Mouse (Mus musculus): Measurements from ENCODE around the gene Rtn4r. TPM values are rescaled to one million over a fixed set of nuclear protein-coding genes. Genes with fewer than 3 reads are reported as not detected.

Rtn4r gene
- polyA plus RNA-seq, 1 experiment from 2014 or later = 21.9 TPM

DNA sequence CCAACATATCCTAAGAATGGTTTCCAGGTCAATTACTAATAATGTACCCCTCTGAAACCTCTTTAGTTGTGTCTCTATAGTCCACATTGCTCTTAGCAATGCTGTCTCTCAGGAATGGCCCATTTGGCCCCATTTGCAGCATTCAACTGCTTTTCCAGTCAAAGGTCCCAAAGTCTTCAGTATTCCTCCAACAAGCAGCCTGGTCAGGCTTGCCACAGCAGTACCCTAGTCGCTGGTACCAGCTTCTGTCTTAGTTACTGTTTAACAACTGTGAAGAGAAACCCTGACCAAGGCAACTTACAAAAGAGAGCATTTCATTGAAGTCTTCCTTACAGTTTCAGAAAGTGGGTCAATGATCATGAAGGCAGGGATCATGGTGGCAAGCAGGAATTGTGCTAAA lies 24.1 kb upstream of the Rtn4r start:
- Histone ChIP-seq H3K9ac (replicated peaks) (no peak overlapping the region), H3K27ac (replicated peaks) (no peak overlapping the region), H3K4me2 (replicated peaks) (no peak overlapping the region), H3K9me3 (no peaks in the 10 kb centered on the region), H3K4me1 (no peaks in the 10 kb centered on the region), H3K27me3 (no peaks in the 10 kb centered on the region), H3K4me3 (no peak overlapping the region), H3K36me3 (no peaks in the 10 kb centered on the region)
- 82% methylated on average over 1 of the region's 1 CpGs for WGBS
- no peak for ATAC-seq (replicated peaks)

DNA sequence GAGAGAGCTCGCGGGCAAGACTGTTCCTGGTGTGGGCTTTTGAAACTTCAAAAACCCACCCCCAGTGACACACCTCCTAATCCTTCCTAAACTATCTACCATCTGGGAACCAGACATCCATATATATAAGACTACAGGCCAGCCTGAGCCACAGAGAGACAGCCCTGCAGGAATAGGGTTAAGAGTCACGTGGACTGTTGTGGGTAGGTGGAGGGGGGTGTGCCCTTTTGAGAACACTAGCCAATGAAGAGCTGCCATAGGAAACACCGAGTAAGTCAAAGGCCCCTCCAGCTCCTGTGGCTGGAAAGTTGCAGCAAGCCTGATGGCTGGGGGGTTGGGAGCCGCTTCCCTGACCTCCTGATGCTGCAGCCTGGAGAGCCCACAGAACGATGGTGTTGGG lies 23.6 kb upstream of the Rtn4r start:
- no peaks in the 10 kb centered on the region for H3K36me3 ChIP-seq
- no peak for ATAC-seq (replicated peaks)
- no peak overlapping the region for H3K4me3 ChIP-seq
- no peaks in the 10 kb centered on the region for H3K4me1 ChIP-seq
- H3K9ac ChIP-seq (replicated peaks) = no peak overlapping the region
- H3K9me3 ChIP-seq = no peaks in the 10 kb centered on the region
- H3K4me2 ChIP-seq (replicated peaks) = no peak overlapping the region
- 36% methylated on average over 6 of the region's 6 CpGs for WGBS
- H3K27me3 ChIP-seq = no peaks in the 10 kb centered on the region
- no peak overlapping the region for H3K27ac ChIP-seq (replicated peaks)

DNA sequence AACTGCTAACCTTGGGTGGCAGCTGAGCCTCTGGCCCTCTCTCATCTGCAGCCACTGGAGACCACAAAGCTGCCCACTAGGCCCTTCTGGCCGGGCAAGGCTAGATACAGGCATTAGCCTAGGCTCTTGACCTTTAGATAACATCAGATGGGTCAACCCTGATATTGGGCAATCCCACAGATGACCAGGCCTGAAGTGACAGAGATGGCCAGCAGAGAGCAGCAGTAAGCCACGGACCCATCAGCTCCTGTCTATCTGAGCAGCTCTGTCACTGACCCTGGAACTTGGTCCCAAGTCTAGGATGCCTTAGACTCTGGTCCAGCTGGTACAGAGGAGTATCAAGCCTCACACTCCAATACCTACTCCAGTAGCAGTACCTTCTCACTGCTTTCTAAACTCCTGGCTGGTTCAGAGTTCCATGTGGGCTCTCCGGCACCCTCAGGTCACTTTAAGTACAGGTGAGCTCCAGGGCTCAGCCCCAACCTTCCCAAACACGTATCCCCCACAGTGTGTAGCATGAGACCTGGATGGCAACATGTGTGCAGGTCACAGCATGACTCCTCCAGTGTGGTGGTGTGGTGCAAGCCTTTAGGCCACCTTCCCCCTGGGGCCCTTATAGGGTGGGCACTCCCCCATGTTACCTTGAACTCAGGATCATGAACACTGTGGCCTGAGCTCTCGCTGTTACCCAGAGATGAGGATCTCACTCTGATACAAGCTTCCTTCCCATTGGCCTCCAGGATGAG lies 19.0 kb upstream of the Rtn4r start:
- H3K27ac ChIP-seq (replicated peaks) = no peak overlapping the region
- no peaks in the 10 kb centered on the region; the same call in 1 of the 2 replicates for H3K9me3 ChIP-seq
- H3K4me2 ChIP-seq (replicated peaks) = no peak overlapping the region
- no peak overlapping the region for H3K9ac ChIP-seq (replicated peaks)
- 59% methylated on average over 5 of the region's 5 CpGs for WGBS
- ATAC-seq (replicated peaks) = peak; percentile 59
- H3K27me3 ChIP-seq = no peaks in the 10 kb centered on the region
- H3K4me1 ChIP-seq = no peaks in the 10 kb centered on the region
- no peak overlapping the region for H3K4me3 ChIP-seq
- no peaks in the 10 kb centered on the region for H3K36me3 ChIP-seq

DNA sequence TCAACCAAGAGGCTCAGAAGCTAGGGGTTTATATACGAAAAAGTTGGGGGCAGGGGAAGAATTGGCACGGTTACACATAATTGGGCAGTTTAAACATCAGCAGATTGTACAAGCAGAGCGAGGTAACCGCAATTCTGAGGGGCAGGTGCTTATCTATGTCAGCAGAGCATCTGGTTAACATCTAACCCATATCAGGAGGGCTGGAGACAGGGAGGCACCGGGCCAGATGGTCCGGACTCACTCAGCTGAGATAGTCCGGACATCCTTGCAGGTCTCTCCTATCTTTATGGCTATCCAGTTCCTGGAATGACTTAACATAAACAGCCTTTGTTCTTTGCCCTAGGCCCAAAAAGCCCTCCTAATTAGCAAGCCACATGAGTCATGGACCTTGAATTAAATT lies 16.4 kb upstream of the Rtn4r start:
- H3K4me2 ChIP-seq (replicated peaks) = no peak overlapping the region
- 81% methylated on average over 7 of the region's 7 CpGs for WGBS
- H3K9me3 ChIP-seq = no peaks in the 10 kb centered on the region; the same call in 1 of the 2 replicates
- H3K27ac ChIP-seq (replicated peaks) = no peak overlapping the region
- no peaks in the 10 kb centered on the region for H3K4me1 ChIP-seq
- ATAC-seq (replicated peaks) = no peak
- no peak overlapping the region for H3K9ac ChIP-seq (replicated peaks)
- no peak overlapping the region for H3K4me3 ChIP-seq
- no peaks in the 10 kb centered on the region for H3K36me3 ChIP-seq
- no peaks in the 10 kb centered on the region for H3K27me3 ChIP-seq

DNA sequence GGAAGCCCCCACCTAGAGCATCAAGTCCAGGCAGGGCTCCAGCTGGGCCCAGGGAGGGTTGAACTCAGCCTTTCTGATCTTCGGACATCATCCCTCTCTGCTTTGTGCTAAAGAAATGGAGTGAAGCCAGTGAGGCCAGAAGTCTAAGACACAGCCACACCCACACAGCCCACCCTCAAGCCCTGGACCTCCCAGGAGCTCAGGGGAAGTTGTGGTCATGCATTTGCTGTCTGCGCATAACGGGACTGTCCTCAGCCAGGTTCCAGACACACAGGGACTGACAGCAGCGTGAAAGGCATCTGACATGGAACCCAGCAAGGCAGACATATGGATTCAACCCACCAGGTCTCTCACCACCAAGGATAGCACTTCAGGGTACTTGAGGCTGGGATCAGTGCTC lies 11.0 kb upstream of the Rtn4r start:
- H3K27ac ChIP-seq (replicated peaks) = no peak overlapping the region
- 81% methylated on average over 4 of the region's 4 CpGs for WGBS
- no peaks in the 10 kb centered on the region for H3K36me3 ChIP-seq
- H3K9me3 ChIP-seq = no peaks in the 10 kb centered on the region
- no peaks in the 10 kb centered on the region for H3K27me3 ChIP-seq
- no peak overlapping the region for H3K4me2 ChIP-seq (replicated peaks)
- H3K9ac ChIP-seq (replicated peaks) = no peak overlapping the region
- H3K4me3 ChIP-seq = no peak overlapping the region
- ATAC-seq (replicated peaks) = no peak
- H3K4me1 ChIP-seq = peaks cover 8% of the 10 kb centered on the region

DNA sequence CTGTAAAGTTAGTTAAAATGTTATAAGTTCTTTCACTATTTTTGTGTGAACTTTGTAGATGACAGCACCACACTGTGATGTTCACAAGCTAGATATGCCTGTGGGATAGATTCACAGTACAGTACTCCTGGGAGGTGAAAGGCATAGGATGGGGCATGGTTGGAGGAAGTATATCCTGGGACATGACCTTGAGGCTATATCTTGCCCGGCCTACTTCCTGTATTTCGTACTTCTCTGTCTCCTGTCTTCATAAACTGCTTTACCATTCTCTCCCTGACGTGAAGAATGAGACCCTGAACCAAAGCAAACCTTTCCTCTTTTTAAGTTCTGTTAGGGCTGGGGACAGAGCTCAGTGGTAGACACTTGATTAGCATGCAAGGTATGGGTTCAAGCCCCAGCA lies 9.2 kb upstream of the Rtn4r start:
- H3K4me3 ChIP-seq = no peak overlapping the region
- no peak overlapping the region for H3K9ac ChIP-seq (replicated peaks)
- no peaks in the 10 kb centered on the region for H3K9me3 ChIP-seq
- H3K4me2 ChIP-seq (replicated peaks) = no peak overlapping the region
- no peak for ATAC-seq (replicated peaks)
- no peaks in the 10 kb centered on the region for H3K27me3 ChIP-seq
- H3K36me3 ChIP-seq = no peaks in the 10 kb centered on the region
- peaks cover 8% of the 10 kb centered on the region for H3K4me1 ChIP-seq
- WGBS = 90% methylated on average over 3 of the region's 3 CpGs
- H3K27ac ChIP-seq (replicated peaks) = no peak overlapping the region

DNA sequence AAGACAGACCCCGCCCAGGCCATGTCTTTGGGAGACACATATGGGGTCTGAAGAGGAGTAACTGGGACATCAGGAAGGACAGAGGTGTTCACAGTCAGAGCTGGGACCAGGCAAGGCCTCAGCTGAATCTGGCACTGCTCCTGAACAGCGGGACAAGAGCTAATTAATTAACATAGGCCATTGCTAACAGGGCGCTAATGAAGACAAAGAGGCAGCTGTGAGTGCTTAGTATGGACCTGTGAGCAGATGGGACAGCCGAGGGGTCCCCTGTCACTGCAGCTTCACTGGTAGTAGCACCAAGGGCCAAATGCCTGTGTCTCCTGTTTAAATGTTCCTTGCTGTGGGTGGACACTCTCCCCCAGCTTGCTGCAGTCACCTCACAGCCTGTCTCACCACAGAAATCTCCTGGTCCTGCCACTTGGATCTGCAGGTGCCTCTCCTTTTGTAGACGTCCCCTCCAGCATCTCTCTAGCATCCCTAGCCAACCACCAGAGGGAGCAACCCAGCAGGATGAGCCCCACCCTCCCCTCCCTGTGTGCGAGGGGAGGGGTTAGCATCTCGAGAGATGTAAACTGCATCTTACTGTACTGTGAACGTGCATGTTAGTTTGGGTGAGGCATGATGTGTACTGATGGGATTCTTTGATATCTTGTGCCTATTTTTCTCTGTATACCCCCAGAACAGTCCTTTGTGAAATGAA lies 8.3 kb upstream of the Rtn4r start:
- no peak overlapping the region for H3K9ac ChIP-seq (replicated peaks)
- peak; percentile 82 for ATAC-seq (replicated peaks)

DNA sequence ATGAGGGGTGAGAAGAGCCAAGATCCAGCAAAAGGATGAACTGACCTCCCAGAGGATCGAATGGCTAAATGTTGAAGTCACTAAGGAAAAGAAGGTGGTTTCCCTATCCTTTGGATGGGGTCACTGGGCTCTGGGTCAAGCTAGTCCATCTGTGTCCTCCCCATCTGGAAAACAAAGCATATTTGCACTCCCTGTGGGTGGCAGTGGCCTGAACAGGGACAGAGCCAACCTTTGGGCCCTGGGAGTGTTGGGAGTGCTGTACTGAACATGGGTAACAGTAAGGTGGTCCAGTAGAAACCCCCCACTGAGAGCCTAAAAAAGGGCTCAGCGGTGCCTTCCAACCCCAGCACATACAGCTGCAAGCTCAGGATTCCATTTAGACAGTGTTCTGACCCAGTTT lies 4.7 kb upstream of the Rtn4r start:
- H3K27ac ChIP-seq (replicated peaks) = no peak overlapping the region
- no peaks in the 10 kb centered on the region for H3K9me3 ChIP-seq
- WGBS = 65% methylated on average over 2 of the region's 2 CpGs

More for the DNA sequence above, 8.3 kb upstream of the Rtn4r start:
- 15% methylated on average over 8 of the region's 8 CpGs for WGBS
- Histone ChIP-seq H3K4me2 (replicated peaks) (no peak overlapping the region), H3K9me3 (no peaks in the 10 kb centered on the region), H3K27me3 (no peaks in the 10 kb centered on the region), H3K4me1 (peaks cover 8% of the 10 kb centered on the region), H3K36me3 (no peaks in the 10 kb centered on the region), H3K4me3 (no peak overlapping the region), H3K27ac (replicated peaks) (peak overlapping the region; percentile 38)

DNA sequence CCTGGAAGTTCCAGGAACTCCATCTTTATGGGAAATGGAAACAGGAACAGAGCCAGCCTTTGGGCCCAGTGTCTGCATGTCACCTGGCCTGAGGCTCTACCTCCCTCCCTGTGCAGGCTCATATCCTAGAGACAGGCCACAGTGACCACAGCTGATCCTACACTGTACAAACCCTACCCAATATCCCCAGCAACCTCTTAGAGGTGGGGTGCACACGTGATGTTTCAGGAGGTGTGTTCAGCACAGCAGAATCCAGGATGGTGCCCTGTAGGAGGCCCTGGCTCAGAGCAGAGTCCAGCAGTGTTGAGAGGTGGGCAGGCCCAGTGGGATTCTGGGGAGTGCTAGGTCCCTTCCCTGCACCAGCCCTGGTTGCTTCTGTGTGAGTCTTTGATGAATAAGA lies 4.0 kb upstream of the Rtn4r start:
- Histone ChIP-seq H3K27ac (replicated peaks) (no peak overlapping the region), H3K9me3 (no peaks in the 10 kb centered on the region), H3K4me1 (peaks cover 17% of the 10 kb centered on the region), H3K27me3 (peaks cover 3% of the 10 kb centered on the region; the same call in 1 of the 2 replicates), H3K36me3 (no peaks in the 10 kb centered on the region), H3K4me2 (replicated peaks) (no peak overlapping the region), H3K9ac (replicated peaks) (no peak overlapping the region), H3K4me3 (no peak overlapping the region)
- 75% methylated on average over 1 of the region's 1 CpGs for WGBS
- ATAC-seq (replicated peaks) = no peak

More for the DNA sequence above, 4.7 kb upstream of the Rtn4r start:
- H3K4me1 ChIP-seq = peaks cover 14% of the 10 kb centered on the region
- H3K4me2 ChIP-seq (replicated peaks) = no peak overlapping the region
- no peaks in the 10 kb centered on the region for H3K36me3 ChIP-seq
- no peak for ATAC-seq (replicated peaks)
- no peak overlapping the region for H3K9ac ChIP-seq (replicated peaks)
- H3K27me3 ChIP-seq = peaks cover 3% of the 10 kb centered on the region; the same call in 1 of the 2 replicates
- no peak overlapping the region for H3K4me3 ChIP-seq

DNA sequence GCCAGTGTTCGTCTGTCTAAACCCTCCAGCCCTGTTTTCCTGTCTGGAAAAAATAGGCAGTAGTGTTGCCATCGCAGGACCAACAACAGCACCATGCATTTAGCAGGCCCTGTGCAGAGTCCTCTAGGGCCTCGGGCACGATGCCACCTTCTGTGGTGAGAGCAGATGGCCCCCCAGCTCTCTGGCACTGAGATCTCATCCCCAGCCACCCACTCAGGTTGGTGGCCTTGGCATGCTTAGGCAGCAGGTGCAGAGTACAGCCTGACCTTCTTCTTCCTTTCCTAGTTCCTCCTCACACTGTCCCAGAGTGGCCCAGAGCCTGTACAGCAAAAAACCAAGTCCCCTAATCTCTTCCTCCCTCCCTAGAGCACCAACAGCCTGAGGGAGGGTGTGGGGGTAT lies 3.4 kb upstream of the Rtn4r start:
- Histone ChIP-seq H3K9ac (replicated peaks) (no peak overlapping the region), H3K27ac (replicated peaks) (no peak overlapping the region), H3K36me3 (no peaks in the 10 kb centered on the region), H3K27me3 (peaks cover 3% of the 10 kb centered on the region; the same call in 1 of the 2 replicates), H3K4me2 (replicated peaks) (no peak overlapping the region), H3K9me3 (no peaks in the 10 kb centered on the region), H3K4me1 (peaks cover 20% of the 10 kb centered on the region), H3K4me3 (no peak overlapping the region)
- WGBS = 56% methylated on average over 4 of the region's 4 CpGs
- ATAC-seq (replicated peaks) = no peak

DNA sequence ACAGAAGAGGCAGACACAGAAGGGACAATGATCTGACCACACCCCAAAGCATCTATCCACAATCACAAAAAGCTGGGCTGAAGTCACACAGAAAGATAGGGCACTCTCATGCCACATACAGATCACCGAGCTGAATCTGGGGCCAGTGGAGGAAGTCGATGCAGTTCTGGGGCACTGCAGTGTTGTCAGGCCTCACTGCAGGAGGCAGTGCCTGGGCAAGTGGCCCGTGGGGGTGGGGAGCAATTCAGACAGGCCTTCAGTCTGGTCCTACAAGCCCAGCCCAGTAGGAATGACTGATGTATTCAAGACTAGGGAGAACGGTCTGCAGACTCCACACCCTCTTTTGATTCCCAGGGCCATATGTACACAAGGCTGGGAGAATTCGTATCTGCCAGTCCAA lies 2.8 kb upstream of the Rtn4r start:
- ATAC-seq (replicated peaks) = no peak
- WGBS = 38% methylated on average over 5 of the region's 5 CpGs
- no peak overlapping the region for H3K4me2 ChIP-seq (replicated peaks)

DNA sequence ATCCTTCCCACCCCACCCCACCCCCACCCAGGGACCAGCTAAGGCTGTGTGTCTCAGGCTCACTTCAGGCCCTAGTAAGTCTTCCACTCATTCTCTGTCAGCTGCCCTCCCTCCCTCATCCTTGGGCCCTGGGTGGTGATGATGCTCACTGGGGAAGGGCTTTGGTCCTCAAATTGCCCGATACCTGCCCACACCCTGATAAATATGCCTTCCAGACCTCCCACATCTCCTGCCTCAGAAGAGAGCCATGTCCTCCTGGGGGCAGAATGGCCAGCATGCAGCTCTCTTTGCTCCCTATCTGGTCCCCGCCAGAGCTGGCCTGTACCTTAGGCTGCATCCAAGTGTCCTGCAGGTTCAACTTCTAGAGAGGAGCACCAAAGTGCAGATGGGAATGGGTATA lies 2.3 kb upstream of the Rtn4r start:
- H3K4me2 ChIP-seq (replicated peaks) = no peak overlapping the region
- H3K4me1 ChIP-seq = peaks cover 25% of the 10 kb centered on the region
- no peaks in the 10 kb centered on the region for H3K36me3 ChIP-seq
- ATAC-seq (replicated peaks) = no peak
- H3K9ac ChIP-seq (replicated peaks) = no peak overlapping the region
- H3K27ac ChIP-seq (replicated peaks) = no peak overlapping the region
- no peak overlapping the region for H3K4me3 ChIP-seq
- 73% methylated on average over 2 of the region's 2 CpGs for WGBS
- H3K9me3 ChIP-seq = no peaks in the 10 kb centered on the region
- peaks cover 3% of the 10 kb centered on the region; the same call in 1 of the 2 replicates for H3K27me3 ChIP-seq

More for the DNA sequence above, 2.8 kb upstream of the Rtn4r start:
- H3K36me3 ChIP-seq = no peaks in the 10 kb centered on the region
- no peak overlapping the region for H3K4me3 ChIP-seq
- H3K4me1 ChIP-seq = peaks cover 21% of the 10 kb centered on the region
- H3K27me3 ChIP-seq = peaks cover 3% of the 10 kb centered on the region; the same call in 1 of the 2 replicates
- H3K9me3 ChIP-seq = no peaks in the 10 kb centered on the region
- no peak overlapping the region for H3K27ac ChIP-seq (replicated peaks)
- no peak overlapping the region for H3K9ac ChIP-seq (replicated peaks)

All from forebrain, embryonic 15.5 days (tissue).